Mouse (Mus musculus): ENCODE results near the gene Gjb5. TPM values are rescaled to one million over a fixed set of nuclear protein-coding genes. Genes with fewer than 3 reads are reported as not detected.
A peak's percentile ranks its signal among the peaks of the same experiment; 100 is the strongest.

The Gjb5 gene
- total RNA-seq, 2 experiments from 2014 or later, result not detected

DNA sequence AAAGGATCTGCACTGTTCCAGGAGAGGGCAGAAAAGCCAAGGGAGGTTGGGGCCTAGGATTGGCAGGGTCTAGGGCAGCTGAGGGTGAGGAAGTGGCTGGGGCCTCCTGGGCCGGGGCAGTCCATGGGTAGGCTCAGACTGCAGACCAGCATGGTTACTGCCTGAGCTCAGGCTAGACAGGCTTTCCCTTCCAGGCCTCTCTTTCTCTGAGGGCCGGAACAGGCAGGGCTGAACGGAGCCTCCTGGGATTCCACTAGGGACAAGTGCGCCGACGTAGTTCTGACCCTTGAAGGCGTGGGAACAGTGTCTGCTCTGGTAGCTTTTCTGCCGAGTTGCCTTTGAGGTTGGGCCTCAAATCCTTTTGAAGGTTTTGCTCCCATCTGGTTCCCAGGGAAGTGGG, 42.2 kb downstream of the Gjb5 start:
- no peak for DNase-seq (ENCODE audit: low spot score in 2 of 2)
- intact Hi-C loops (cut with DNase I), result loop anchor here (10.0 kb wide), 2 partner anchors 151 to 761 kb away; partner anchors contain the start of genes Clspn and Dlgap3

DNA sequence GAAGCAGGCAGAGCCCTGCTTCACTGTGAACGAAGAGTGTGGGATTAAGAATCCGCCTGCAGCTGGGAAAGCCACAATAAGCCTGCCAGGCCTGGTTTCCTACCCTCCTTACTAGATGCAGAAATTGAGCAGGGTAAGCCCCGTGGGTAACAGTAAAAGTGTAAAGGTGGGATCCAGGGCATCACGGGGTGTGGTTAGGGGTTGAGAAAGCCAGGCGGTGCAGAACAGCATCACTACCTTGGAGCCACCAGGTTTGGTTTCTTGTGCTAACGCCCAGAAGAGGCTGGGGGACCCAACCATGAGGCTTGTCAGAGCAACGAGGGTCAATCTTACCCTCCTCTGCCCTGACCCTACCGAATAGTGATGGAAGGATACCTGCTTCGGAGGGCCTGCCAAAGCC, 43.4 kb downstream of the Gjb5 start:
- intact Hi-C loops (cut with DNase I), result loop anchor here (10.0 kb wide), 2 partner anchors 150 to 760 kb away; partner anchors contain the start of genes Clspn and Dlgap3
- DNase-seq (ENCODE audit: low spot score in 2 of 2), result peak in 1 of 2 experiments; percentile 39

DNA sequence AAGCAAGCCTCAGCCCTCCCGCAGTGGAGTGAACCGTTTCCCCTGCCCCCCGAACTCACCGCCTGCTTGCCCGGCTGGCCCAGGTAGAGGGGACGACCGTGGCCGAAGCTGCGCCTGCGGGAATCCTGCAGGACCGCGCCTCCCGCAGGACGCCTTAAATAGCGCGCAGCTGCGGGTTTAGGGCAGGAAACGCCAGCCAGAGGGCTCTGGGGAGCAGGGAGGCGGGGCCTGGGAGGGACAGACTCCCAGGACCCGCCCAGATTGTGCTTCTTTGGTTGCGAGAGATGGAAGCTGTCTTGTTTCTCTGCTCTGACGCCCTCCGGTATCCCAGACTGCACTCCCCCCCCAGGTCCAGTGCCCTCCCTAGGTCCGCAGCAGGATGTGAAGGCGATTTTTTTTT, 44.1 kb downstream of the Gjb5 start, which contains the start of gene Gja4:
Gene Gja4 (minus strand): TSS at position 179 of the 400 bp plus-strand sequence.
- DNase-seq (ENCODE audit: low spot score in 2 of 2), result peak; percentile 60 to 64
- intact Hi-C loops (cut with DNase I), result loop anchor here (10.0 kb wide), 2 partner anchors 149 to 759 kb away; partner anchors contain the start of genes Clspn and Dlgap3

DNA sequence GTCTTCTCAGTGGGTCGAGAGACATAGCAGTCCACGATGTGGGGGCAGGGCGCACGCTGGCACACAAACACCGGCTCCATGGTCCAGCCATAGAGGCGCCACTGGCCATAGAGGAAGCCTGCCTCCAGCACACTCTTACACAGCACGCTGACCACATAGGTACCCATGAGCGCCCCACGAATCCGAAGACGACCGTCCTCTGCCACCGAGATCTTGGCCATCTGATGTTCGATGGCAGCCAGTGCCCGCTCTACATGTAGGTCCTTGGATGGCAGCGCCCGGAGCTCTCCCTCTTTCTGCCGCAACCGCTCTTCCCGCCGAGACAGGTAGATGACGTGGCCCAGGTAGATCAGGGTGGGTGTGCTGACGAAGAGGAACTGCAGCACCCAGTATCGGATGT, 45.6 kb downstream of the Gjb5 start:
- no peak for DNase-seq (ENCODE audit: low spot score in 2 of 2)
- intact Hi-C loops (cut with DNase I), result loop anchor here (10.0 kb wide), 2 partner anchors 148 to 758 kb away; partner anchors contain the start of genes Clspn and Dlgap3

DNA sequence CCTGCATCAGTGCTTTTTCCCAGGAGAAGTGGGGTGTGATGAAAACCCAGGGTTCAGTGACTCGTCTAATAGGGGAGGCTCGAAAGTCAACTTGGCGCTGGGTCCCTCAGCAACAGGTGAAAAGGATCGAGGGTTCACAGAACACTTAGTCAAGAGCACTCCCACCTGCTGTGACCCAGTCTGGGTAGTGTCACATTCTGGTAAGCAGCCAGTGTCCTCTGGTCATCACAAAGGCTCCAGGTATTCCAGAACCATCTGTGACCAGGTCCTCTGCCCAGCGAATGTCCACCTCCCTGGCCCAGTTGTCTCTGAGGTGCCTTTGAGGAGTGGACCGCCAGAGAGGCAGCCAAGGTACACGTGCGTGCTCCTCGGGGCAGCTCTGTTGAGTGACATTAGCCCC, 46.4 kb downstream of the Gjb5 start:
- intact Hi-C loops (cut with DNase I), result loop anchor here (10.0 kb wide), 2 partner anchors 147 to 757 kb away; partner anchors contain the start of genes Clspn and Dlgap3
- no peak for DNase-seq (ENCODE audit: low spot score in 2 of 2)

DNA sequence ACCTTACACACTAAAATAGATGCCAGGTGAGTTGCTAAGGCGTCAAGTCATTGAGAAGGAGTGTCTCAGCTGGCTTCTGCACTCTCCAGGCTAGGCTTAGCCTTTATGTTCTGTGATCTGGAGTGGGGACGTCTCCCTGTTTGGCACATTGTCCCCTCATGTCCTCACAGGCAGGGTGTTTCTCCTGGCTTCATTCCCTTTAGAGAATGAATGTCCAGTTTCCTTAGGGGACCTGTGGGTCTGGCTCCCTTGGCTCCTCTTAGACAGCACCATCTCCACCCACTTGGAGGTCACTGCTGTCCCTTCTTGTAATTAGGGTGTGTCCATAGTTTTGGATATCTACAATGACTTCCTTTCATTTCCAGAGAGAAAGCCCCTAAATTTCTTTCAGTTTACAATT, 51.1 kb downstream of the Gjb5 start:
- intact Hi-C loops (cut with DNase I), result no loop called here

More for the DNA sequence above, 51.1 kb downstream of the Gjb5 start:
- no peak for DNase-seq (ENCODE audit: low spot score in 2 of 2)

Other genes with a start within 250 kb of the Gjb5 start
- 1 to 10 TPM; 2.5 to 3.4 TPM for gene Tmem35b, start 234.5 kb downstream of the Gjb5 start, total RNA-seq (2021)
- gene Dlgap3, start 189.0 kb downstream of the Gjb5 start, total RNA-seq (2021), result 100 to 1,000 TPM; 396 to 399 TPM
- 10 to 100 TPM; 55.2 to 55.3 TPM for gene Smim12, start 114.4 kb downstream of the Gjb5 start, total RNA-seq (2021)
- 1 to 10 TPM; 3.1 to 4.8 TPM for gene Gja4, start 44.1 kb downstream of the Gjb5 start, total RNA-seq (2021)
- under 1 TPM in 1 of 2 experiments, not detected in 1; 0.27 TPM for gene Gjb3, start 27.3 kb downstream of the Gjb5 start, total RNA-seq (2021)
- not detected for gene Gjb4, start 4.1 kb downstream of the Gjb5 start, total RNA-seq (2021)